Mouse (Mus musculus) ovary, postnatal 36 days (tissue): ENCODE data around the gene Cpt1c.
A peak's percentile ranks its signal among the peaks of the same experiment; 100 is the strongest.

Experiments used
- DNase-seq: peaks from one replicate; pipeline ENCODE4 v3.0.0; 2022; ENCODE audit warnings: low spot score, mixed read lengths

Cpt1c gene

DNA sequence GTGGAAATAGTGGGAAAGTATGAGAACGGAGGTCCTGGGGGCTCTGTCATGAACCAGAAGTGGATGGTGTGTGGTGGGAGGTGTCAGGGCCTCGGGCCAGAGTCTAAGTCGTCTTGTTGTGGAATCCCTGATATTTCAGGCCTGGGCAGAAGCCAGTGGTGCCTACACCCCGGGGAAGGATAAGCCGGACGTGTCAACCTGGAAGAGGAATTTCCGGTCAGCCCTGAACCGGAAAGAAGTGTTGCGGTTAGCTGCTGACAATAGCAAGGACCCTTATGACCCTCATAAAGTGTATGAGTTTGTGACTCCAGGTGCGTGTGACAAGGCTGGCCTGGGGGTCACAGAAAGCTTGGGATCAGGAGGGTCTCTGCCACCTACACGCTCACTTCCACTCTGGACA, 25.1 kb upstream of the Cpt1c start:
- DNase-seq: no peak

DNA sequence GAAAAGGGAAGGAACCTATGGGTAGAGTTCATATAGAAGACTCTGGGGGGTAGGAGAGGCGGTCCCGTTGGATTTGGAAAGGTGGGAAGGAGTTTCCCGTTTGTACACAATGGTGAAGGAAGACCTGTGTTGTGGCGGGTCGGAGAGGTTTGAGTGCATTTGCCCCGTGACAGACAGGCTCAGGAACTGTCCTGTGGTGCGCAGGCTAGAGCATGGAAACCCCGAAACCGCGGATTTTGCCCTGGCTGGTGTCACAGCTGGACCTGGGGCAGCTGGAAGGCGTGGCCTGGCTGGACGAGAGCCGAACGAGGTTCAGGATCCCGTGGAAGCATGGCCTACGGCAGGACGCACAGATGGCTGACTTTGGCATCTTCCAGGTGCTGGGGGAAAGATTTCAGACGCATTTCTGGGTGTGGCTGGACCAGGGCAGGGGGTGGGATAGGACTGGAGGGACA, 23.9 kb upstream of the Cpt1c start, which contains the start of gene Bcl2l12:
Bcl2l12 (minus strand) TSS at position 212 of the 455 bp plus-strand sequence.
- peak; percentile 54 for DNase-seq

DNA sequence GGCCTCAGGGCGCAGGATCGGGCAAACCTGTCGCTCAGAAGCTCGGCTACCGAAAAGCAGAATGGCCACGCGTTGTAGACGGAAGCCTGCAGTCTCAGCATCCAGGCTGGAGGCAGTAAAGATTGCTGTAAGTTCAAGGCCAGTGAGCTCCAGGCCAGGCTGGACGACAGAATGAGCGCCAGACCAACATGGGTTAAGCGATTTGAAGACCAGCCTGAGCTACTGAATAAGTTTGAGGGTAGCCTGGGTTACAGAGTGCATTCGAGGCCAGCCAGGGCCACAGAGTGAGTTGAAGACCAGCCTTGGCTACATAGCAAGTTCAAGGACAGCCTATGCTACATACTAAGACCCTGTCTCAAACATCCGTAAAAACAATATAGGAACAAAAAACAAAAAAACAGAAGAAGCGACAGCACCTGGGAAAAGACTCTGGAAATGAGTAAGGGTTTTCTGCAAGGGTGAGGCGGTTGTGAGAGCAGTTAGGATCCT, 23.3 kb upstream of the Cpt1c start:
- DNase-seq: no peak

DNA sequence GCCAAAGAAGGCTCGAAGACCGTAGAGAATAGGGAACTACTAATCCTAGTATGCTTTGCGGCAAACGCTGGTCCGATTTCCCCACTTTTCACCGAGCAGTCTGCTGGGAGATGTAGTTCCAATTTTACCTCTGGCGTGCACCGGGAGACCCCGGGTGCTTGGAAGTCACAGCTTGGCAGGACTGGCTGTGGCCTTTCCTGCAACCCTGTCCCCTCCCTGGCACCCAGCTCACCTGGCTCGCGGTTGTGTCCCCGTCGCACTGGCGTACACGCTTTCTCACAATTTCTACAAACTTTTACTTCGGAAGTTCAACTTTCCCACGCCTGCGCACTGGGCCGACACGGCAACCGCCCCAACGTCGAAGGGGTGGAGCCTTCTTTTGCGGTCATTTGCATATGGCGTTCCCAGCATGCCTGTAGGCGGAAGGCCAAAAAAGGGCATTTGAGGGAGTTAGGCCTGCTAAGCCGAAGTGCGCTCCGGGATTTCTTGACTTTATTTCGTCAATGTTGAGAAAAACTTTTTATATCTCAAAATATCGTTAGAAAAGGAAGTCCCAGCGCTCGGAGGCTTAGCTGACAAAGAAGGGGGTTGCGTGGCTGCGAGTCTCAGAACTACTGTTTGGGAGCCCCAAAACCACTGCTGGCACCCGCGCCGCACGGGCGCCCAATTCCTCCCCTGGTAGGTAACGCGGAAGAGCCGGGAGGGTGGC, 22.7 kb upstream of the Cpt1c start, which contains the start of gene Irf3:
Irf3 (plus strand) TSS at position 418 of the 709 bp plus-strand sequence.
- DNase-seq: peak; percentile 92

DNA sequence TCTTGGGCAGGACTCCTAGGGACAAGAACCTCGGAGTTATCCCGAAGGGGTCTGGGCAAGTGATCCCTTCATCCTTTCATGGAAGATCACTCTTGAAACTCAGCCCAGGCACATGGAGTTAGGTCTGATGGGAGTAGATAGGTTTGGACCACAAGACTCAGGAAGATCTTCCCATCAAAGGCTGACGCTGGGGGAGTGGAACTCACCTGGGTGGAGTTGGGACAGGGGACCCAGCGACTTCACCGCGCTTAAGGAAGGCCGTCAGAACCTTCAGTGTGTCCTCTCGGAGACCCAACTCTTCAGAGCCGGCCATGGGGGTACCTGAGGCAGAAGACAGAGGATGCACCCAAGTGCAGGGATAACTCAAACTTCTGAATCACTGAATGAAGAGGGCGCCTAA, 22.0 kb upstream of the Cpt1c start:
- DNase-seq: no peak

DNA sequence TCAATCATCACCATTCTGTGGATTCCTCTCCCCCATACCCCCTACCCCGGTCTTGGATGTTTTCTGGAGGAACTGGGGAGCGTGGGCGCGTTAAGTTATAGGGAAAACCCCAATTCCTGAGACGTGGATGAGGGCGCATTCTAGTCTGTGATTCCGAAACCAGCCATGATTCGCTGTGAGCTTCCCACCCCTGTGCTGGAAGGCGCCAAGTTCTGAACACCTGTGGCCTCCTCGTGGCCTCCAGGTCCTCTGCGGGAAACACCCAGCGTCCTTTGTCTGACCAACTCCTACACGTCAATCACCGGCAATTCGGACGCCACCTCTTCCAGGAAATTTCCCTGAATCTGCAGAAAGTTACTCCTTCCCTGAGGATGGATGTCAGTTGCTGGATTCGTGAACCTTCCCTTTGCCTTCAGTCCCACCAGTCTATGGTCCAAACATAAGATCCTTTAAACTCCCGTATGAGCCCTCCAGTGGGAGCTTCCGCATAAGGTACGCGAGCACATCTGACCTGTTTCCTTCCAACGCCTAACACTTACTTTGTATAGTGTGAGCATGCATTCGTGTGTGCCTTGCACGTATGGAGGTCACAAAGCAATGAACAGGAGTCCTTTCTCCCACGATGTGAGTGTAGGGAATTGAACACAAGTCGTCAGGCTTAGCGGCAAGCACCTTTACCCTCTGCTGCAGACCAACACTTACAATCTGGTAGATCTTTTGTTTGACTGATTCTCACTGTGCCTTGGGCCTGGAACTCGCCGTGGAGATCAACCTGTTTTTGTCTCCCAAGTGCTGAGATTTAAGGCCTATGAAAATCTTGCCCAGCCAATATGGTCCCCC, 12.4 kb upstream of the Cpt1c start:
- no peak for DNase-seq

DNA sequence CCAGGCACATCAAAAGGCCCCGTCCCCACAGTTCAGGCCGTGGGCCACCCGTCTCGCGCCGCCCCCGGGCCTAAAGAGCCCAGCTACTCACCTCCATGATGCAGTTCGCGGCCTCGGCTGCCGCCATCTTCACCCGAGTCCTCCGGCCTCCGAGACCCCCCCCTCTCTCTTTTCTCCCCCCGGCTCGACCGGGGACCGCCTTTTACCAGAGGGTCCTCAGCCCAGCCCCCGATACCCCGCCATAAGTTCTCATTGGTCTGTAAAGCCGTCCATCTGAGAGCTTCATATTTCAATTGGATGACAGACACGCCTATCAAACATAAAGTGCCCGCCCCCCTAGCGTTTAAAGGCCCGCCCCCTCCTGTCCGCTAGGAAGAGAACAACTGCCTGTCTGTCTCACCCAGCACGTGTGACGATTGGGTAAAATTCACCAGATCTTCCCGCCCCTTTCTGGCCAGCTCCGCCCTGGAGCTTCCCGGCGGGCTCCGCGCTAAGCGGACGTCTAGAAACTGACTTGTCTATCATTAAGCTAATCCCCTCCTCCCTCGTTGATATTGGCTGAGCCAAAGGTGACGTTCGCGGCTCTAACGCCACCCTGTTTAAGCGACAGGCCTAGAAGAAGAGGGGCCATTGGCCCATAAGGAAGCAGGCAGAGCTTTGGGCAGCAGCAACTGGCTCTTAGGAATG, 11.7 kb upstream of the Cpt1c start, which contains the start of gene Prmt1:
Prmt1 (minus strand) TSS at position 377 of the 687 bp plus-strand sequence.
- DNase-seq: peak; percentile 96

DNA sequence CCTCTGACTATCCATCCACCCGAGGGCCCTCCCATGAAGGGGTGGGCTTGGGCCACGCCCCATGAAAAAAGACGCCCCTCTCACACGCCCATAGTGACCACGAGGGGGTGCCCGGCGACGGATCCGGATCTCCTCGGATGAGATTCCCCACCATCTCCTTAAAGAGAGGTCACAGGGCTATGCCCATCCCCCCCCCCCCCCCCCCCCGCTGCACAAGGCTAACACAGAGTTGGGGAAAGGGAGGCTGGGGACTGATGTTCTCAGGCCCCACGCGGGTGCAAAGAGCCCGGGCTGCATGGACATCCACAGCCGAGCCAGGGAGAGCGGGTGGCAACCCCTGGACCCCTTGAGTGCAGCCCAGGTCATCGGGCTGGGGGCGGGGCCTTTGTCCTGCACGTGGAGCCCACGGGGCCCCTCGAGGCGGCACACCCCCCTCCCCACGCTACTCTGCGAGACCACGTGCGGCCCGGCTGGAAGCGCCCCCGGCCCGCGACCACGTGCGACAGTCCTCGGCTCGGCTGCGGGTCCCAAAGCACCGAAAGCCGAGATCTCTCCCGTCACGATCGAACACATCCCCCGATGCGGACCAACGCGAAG, 11.0 kb upstream of the Cpt1c start:
- DNase-seq: peak; percentile 77

DNA sequence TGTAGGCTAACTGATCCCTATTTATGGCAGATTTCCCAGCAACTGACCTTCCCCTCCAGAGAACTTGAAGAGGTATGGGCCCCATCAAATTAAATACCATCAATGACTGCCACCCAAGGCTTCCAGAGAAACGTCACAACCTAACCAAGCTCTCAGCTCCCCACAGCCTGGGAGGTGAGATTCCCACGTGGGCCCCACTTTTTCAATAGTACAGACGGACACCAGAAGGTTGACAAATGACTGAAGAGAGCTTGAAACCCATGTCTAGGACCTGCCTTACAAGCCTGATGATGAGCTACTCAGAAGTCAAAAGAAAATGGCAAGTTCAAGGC, 10.1 kb upstream of the Cpt1c start:
- no peak for DNase-seq

DNA sequence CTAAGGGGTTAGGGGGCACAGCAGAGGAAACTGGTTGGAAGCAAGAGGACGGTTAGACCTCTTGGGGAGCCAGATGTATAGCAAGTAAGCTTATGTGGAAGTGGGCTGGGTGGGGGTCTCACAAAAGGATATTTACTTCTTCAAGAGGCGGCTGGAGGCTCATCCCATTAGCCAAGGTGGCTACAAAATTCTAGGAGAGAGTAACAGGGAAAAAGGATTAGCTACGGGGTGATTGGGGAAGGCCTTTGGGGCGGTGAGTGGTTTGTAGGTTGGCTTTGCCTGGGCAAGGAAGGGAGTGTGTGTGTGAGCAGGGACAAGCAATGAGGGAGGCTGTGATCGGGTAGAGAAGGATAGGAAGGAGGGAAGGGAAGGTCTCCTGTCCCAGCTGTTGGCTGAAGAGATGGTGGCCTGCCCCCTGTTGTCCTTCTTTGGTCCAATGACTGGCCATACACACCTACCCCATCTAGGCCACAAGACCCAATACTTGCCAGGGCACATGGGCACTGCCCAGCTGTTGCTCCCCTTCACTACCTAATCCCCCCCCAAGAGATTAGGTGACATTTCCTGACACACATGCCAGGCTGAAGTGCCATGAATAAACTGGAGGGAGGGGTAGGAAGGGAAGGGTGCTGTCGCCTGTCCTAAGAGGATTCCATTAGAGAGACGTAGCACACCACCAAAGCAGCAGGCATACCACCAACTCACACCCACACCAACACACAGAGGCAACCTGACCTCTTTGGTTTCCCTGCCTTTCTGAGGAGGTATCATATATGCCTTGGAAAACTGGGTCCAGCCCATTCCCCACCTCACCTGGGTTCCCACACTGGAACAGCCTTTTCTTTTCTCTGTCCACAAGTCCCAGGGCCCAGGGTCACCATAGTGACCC, 9.5 kb upstream of the Cpt1c start:
- no peak for DNase-seq

DNA sequence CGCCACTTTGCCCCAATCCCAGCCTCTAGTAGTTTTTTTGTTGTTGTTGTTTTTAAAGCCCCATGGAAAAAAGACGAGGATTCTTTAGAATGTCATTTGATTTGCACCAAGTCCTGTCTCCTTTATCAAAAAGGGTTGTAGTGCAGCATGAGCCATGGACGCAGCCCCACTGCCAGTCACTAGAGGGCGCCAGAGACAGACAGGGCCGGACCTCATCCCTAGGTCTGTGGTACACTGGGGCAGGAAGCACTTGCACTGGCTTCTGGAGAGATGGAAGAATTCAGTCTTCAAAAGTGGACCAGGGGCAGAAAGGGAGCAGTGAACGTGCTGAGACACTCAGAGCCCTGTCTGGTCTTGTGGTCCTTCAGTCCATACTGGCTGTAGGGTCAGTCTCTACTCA, 8.4 kb upstream of the Cpt1c start:
- DNase-seq: peak; percentile 82

DNA sequence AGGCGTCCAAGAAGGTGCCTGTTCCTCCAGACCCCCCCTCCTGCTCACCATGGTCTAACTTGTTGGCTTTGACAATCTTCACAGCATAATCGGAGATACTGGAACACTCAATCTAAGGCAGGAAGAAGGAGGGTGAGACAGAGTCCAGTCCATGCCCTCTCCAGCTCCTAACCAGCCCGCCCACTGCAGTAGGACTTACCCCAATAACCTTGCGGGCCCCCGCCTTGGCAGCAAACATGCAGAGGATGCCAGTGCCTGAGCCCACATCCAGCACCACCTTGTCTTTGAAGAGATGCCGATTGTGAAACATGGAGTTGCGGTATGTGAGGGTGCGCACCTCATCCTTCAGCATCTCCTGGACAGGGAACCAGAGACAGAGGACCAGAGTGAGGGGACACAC, 6.9 kb upstream of the Cpt1c start:
- no peak for DNase-seq

DNA sequence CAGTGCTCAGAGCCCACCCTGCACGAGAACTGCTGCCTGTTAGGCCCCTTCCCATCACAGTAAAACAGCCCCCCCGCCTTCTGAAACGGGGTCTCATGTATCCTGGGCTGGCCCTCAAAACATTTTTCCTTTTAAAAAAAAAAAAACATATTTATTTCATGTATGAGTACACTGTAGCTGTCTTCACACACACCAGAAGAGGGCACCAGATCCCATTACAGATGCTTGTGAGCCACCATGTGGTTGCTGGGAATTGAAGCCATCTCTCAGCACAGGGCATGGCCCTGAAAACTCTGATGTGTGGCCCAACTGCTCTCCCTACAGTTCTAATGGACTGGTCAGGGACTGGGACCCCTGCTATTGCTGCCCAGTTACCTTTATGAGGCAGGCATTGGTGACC, 3.6 kb upstream of the Cpt1c start:
- DNase-seq: no peak

DNA sequence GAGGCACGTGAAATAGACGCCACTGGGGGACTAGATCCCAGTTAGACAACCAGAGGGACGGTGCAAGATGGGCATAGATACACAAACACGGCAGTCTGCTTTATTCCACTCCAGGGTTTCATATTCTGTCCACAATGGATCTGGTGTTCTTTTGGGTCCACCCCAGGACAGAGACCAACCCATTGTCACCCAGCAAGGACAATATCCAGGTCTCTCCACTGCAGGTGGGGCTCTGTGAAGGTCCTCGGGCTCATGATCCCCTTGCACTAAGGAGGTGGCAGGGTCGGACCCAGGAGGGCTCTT, 417 bp upstream of the Cpt1c start:
- DNase-seq: no peak

DNA sequence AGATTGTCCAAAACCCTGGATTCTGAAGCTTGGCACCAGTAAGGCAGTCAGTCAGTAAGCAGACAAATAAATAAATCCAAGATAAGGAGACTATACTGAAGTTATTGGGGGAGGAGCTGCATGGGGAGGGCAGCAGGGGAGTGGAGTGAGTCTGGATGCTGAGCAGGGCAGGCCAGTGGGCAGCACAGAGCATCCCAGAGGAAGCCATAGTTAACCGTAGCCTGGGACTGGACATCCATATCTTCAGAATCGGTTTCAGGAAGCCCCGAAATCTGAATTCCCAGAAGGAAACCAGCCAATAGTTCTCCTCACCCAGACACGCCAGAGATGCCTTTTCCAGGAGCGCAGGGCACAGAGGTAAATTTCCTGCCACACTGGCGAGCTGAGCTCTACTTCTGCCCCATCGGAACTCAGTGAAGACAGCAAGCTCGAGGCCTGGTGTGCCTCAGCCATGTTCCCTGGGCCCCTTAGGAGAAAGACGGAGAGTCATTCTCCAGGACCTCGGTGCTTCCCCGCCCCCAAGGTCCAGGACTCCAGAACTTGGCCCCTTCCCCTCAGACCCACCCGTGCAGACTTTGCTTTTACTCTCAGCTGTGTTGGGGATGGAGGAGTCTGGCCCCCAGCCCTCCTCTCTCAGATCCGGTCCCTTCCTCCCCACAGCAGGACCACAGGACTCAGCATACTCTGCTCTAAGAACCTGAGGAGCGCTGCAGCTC, 1.1 kb downstream of the Cpt1c start:
- no peak for DNase-seq

DNA sequence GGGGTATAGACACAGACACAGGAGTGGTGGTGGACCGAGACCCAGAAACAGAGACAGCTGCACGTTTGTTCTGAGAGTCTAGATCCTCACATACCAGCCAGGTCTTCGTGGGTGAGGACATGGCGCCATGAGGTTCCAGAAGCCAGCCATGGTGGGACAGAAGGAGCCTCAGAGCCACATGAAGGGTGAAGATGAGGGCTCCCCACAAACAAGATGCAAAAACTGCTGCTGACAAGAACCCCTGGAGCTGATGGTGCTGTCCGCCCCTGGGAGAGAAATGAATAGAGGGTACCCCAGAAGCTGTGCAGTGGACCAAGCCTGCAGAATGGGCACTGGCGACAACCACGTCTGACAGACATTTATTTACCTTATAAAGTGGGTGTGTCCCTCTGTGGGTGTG, 3.5 kb downstream of the Cpt1c start:
- DNase-seq: no peak

DNA sequence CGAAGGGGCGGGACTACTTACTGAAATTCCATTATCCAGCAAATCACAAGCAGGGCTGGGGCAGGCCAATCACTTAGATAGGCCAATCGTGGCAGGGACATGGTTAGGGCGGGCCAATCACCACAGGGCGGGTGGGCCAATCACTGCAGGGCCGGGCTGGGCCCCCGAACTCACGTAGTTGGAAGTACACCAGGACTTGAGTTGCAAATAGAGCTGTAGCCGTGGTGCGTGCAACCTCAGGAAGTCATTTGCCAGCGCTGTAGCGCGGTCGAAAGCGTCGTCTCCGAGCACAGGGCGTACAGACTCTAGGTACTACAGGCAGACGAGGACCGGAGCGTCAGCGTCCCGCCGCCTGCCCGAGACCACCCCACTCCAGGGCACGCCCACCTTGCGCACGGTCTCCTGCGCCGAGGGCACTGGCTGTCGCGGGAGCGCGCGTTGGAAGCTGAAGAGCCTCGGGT, 4.4 kb downstream of the Cpt1c start:
- DNase-seq: peak; percentile 81

DNA sequence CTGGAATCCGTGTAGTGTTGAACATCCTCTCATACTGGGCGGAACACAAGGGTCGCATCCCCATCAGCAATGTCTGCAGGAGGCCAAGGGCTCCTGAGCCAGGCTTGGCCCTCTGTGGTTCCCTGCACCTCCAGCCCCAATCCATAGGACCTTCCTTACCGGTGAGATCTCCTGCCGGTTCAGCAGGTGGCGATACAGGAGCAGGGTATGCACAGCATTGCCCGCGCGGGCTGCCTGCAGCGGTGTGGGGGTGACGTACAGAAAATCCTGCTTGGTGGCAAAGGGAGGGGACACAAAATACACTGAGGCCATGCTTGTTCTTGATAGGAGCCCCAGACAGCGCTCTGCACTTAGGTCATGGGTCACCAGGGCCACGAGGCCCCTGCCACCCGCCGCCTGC, 8.0 kb downstream of the Cpt1c start:
- no peak for DNase-seq

DNA sequence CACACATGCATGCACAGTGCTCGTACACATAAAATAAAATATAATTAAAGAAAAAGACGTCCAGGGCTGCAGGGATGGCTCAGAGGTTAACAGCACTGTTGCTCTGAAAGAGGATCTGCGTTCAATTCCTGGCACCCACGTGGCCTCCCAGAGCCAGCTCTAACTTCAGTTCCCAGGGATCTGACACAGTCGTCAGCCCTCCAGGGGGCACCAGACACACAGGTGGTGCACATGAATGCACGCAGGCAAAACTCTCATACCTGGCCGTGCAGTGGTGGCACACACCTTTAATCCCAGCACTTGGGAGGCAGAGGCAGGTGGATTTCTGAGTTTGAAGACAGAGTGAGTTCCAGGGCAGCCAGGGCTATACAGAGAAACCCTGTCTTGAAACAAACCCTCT, 8.7 kb downstream of the Cpt1c start:
- DNase-seq: no peak

DNA sequence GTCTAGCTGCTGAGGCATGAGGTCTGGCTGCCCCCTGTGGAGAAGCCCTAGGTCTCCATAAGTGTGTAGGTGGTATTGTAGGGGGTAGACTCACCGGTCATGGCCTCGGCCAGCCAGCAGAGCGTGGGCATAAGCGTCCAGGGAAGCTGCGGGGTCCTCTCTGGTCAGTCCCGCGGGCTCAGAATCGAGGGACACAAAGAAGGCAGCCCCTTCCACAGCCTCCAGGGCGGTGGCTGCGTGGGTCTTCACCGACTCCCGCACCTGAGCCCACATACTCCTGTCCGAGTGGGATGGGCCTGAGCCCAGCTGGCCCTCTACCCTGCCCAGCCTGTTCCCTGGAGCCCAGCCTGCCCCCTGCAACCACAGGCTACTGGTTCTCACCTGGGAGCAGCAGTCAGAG, 9.7 kb downstream of the Cpt1c start:
- DNase-seq: no peak

DNA sequence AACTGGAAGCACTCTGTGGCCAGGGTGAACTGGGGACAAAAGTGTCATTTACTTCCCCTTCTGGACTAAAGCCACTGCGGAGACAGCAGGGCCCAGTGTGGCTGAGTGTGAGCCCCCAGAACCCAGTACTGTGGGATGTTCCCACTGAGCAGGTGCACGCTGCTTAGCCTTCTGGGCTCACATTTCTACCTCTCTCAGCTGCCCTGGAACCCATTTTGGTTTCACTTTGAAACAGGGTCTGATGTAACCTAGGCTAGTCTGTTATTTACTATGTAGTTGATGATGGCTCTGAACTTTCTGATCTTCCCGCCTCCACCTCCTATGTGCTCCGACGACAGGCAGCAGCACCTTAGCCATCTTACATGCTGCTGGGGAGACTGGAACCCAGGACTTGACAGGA, 11.8 kb downstream of the Cpt1c start:
- DNase-seq: no peak
